Mouse (Mus musculus): ENCODE measurements around the gene Olfr365. TPM values are rescaled to one million over a fixed set of nuclear protein-coding genes. Genes with fewer than 3 reads are reported as not detected.

Gene Olfr365
- not detected for polyA plus RNA-seq (2017; shearing (Covaris generic))

- ATAC-seq, result no peak
Observed at GRCm38 (mm10) chr2:37187898-37188297, at the start of gene Olfr365. TSS of gene Olfr365 (plus strand) at chr2:37188198.

- no peak for ATAC-seq
Observed at GRCm38 (mm10) chr2:37139022-37139421, 49.0 kb upstream of the Olfr365 start, which contains the start of gene Olfr364-ps1. TSS of gene Olfr364-ps1 (plus strand) at chr2:37139322.

GRCm38 (mm10) chr2:37211274-37211673, 23.3 kb downstream of the Olfr365 start, which contains the start of gene Olfr366:
TSS of gene Olfr366 (plus strand) at chr2:37211574.
- ATAC-seq, result no peak

Other genes starting within 250 kb of the Olfr365 start
- gene Olfr357, start 194.4 kb upstream of the Olfr365 start, polyA plus RNA-seq (2017; shearing (Covaris generic)), result not detected
- not detected for gene Olfr358, start 178.9 kb upstream of the Olfr365 start, polyA plus RNA-seq (2017; shearing (Covaris generic))
- gene Olfr360, start 122.5 kb upstream of the Olfr365 start, polyA plus RNA-seq (2017; shearing (Covaris generic)), result not detected
- gene Olfr361, start 98.9 kb upstream of the Olfr365 start, polyA plus RNA-seq (2017; shearing (Covaris generic)), result not detected
- not detected for gene Olfr362, start 70.3 kb upstream of the Olfr365 start, polyA plus RNA-seq (2017; shearing (Covaris generic))
- not detected for gene Olfr364-ps1, start 48.9 kb upstream of the Olfr365 start, polyA plus RNA-seq (2017; shearing (Covaris generic))
- gene Olfr366, start 23.4 kb downstream of the Olfr365 start, polyA plus RNA-seq (2017; shearing (Covaris generic)), result under 1 TPM in 2 of 3 experiments, not detected in 1; 0.06 to 0.07 TPM
- not detected for gene Olfr368, start 138.3 kb downstream of the Olfr365 start, polyA plus RNA-seq (2017; shearing (Covaris generic))
- 10 to 100 TPM; 26.8 to 32.7 (median 28.2) TPM for gene Pdcl, start 171.1 kb downstream of the Olfr365 start, polyA plus RNA-seq (2017; shearing (Covaris generic))
- 10 to 100 TPM; 24.1 to 32.8 (median 28.2) TPM for gene Rc3h2, start 234.7 kb downstream of the Olfr365 start, polyA plus RNA-seq (2017; shearing (Covaris generic))

Measured in inflammation-experienced regulatory T-cells, adult 6 months (primary cell).